ENCODE assay signal across 8 mouse cellular contexts in the genomic region with DNA sequence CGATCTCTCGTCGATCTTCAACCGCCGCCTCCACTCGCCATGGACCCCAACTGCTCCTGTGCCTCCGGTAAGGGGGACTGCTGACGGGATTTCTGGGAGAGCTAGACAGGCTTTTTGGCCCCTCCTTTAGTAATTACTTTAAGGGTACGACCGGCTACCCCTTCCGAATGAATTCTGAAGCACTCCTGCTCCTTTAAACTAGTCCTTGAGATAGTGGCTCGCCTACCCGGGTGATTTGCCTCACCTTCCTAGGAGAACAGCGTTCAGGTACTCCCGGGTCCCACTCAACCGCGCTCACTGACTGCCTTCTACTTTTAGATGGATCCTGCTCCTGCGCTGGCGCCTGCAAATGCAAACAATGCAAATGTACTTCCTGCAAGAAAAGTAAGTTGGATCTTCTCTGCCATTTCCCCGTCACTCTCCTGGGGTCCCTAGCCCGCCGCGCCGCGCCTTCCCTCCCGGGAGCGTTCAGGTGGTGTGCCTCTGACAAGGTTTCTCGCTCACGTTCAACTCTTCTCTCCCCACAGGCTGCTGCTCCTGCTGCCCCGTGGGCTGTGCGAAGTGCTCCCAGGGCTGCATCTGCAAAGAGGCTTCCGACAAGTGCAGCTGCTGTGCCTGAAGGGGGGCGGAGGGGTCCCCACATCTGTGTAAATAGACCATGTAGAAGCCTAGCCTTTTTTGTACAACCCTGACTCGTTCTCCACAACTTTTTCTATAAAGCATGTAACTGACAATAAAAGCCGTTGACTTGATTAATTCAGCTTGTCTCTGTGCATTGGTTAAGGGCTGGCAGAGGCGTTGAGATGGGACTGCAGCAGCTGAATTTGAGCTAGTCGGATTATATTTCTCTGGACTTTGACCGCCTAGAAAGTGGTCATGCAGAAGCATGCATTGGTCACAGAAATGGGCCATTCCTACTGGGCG. TPM values are rescaled to one million over a fixed set of nuclear protein-coding genes. Genes with fewer than 3 reads are reported as not detected.
DNase-seq lines count a peak whose midpoint lies in the region; ATAC-seq lines count a peak whose summit lies in the region.

No protein-coding gene starts in this region.

- WGBS in embryonic facial prominence, embryonic 10.5 days, result 2% methylated on average over 39 of the region's 39 CpGs
- WGBS in intestine, embryonic 14.5 days, result 2% methylated on average over 39 of the region's 39 CpGs
- 1% methylated on average over 39 of the region's 39 CpGs for WGBS in midbrain, embryonic 11.5 days

- peak; percentile 15 for ATAC-seq in frontal cortex, adult (ENCODE audit: low TSS enrichment)
- 0 out of 2 replicates have a peak, but pooled peaks have one; percentile 26 for ATAC-seq in intestine, embryonic 14.5 days (replicated peaks; ENCODE audit: low FRiP score, low TSS enrichment, low read depth)
- ATAC-seq in midbrain, embryonic 11.5 days (ENCODE audit: low FRiP score), result peak; percentile 33; the same call in 1 of the 2 replicates
- no peak for ATAC-seq in inflammation-experienced regulatory T-cells, adult 6 months

- no peak for DNase-seq in frontal cortex, postnatal 36 days (ENCODE audit: low spot score in 2 of 2)
- DNase-seq in 416B (ENCODE audit: low read depth), result peak; percentile 51
- peak; percentile 55 for DNase-seq in embryonic facial prominence, embryonic 10.5 days (ENCODE audit: low spot score)
- no peak for DNase-seq in intestine, embryonic 14.5 days (ENCODE audit: low spot score)
- DNase-seq in midbrain, embryonic 11.5 days (ENCODE audit: low spot score, missing footprints), result peak; percentile 93
- DNase-seq in frontal cortex, postnatal 10 days (ENCODE audit: low spot score in 2 of 2), result no peak

- H3K9ac ChIP-seq in intestine, embryonic 14.5 days (ENCODE audit: low read length), result peak overlapping the region; percentile 6
- peak overlapping the region; percentile 30; the same call in 1 of the 2 replicates for H3K9ac ChIP-seq in midbrain, embryonic 11.5 days (ENCODE audit: low read length)

- peak overlapping the region; percentile 60 for H3K4me3 ChIP-seq in embryonic facial prominence, embryonic 10.5 days
- peak overlapping the region; percentile 41 for H3K4me3 ChIP-seq in intestine, embryonic 14.5 days (ENCODE audit: low read depth, low read length)
- peak overlapping the region; percentile 36 for H3K4me3 ChIP-seq in midbrain, embryonic 11.5 days (ENCODE audit: low read depth, low read length)

- peak overlapping the region; percentile 76 for H3K4me2 ChIP-seq in intestine, embryonic 14.5 days (ENCODE audit: low read length)
- H3K4me2 ChIP-seq in midbrain, embryonic 11.5 days, result peak overlapping the region; percentile 53

- no peaks in the 10 kb centered on the region for H3K36me3 ChIP-seq in embryonic facial prominence, embryonic 10.5 days (replicated peaks)
- H3K36me3 ChIP-seq in intestine, embryonic 14.5 days (ENCODE audit: control insufficient read depth, insufficient read depth, low read length), result no peaks in the 10 kb centered on the region
- H3K36me3 ChIP-seq in midbrain, embryonic 11.5 days (ENCODE audit: control insufficient read depth, insufficient read depth, low read length), result no peaks in the 10 kb centered on the region

- H3K9me3 ChIP-seq in embryonic facial prominence, embryonic 10.5 days, result no peaks in the 10 kb centered on the region
- no peaks in the 10 kb centered on the region for H3K9me3 ChIP-seq in intestine, embryonic 14.5 days (ENCODE audit: control insufficient read depth, low read length)
- no peaks in the 10 kb centered on the region for H3K9me3 ChIP-seq in midbrain, embryonic 11.5 days (ENCODE audit: control insufficient read depth, low read length)

- peaks cover 38% of the 10 kb centered on the region for H3K4me1 ChIP-seq in embryonic facial prominence, embryonic 10.5 days
- H3K4me1 ChIP-seq in intestine, embryonic 14.5 days (replicated peaks; ENCODE audit: control insufficient read depth, insufficient read depth, low read length), result peaks cover 10% of the 10 kb centered on the region; the same call in 1 of the 2 replicates
- peaks cover 16% of the 10 kb centered on the region for H3K4me1 ChIP-seq in midbrain, embryonic 11.5 days (ENCODE audit: control insufficient read depth, insufficient read depth, low read length)

- H3K27ac ChIP-seq in embryonic facial prominence, embryonic 10.5 days (replicated peaks), result peak overlapping the region; percentile 51
- no peak overlapping the region for H3K27ac ChIP-seq in intestine, embryonic 14.5 days (ENCODE audit: low read depth)
- no peak overlapping the region for H3K27ac ChIP-seq in midbrain, embryonic 11.5 days (ENCODE audit: low read depth, low read length)

- H3K27me3 ChIP-seq in embryonic facial prominence, embryonic 10.5 days (replicated peaks; ENCODE audit: low read depth, poor library complexity, severe bottlenecking), result peaks cover 96% of the 10 kb centered on the region
- H3K27me3 ChIP-seq in intestine, embryonic 14.5 days (replicated peaks; ENCODE audit: control insufficient read depth, insufficient read depth, low read length), result peaks cover 75% of the 10 kb centered on the region
- H3K27me3 ChIP-seq in midbrain, embryonic 11.5 days (ENCODE audit: control insufficient read depth, insufficient read depth, low read length), result peaks cover 67% of the 10 kb centered on the region

RNA-seq across cellular contexts. Expression of gene Mt2, which starts 0.6 kb away (rescaled TPM):
- 55.1 and 61.0 TPM in 2 replicates for polyA plus RNA-seq in embryonic facial prominence, embryonic 10.5 days (2016; fragmentation: Nextera tagmentation; extraction: Ambion mirVana)
- polyA plus RNA-seq in intestine, embryonic 14.5 days (2014; fragmentation: Nextera tagmentation; extraction: Ambion mirVana), result 104 and 155 TPM in 2 replicates
- polyA plus RNA-seq in midbrain, embryonic 11.5 days (2014; fragmentation: Nextera tagmentation; extraction: Ambion mirVana), result 22.9 and 29.8 TPM in 2 replicates
- under 1 TPM in 1 of 3 experiments, not detected in 2; 0.94 TPM for polyA plus RNA-seq in inflammation-experienced regulatory T-cells, adult 6 months (2017; shearing (Covaris generic))

RNA-seq across cellular contexts. Expression of gene Mt1, which starts 5.8 kb away (rescaled TPM):
- 184 and 196 TPM in 2 replicates for polyA plus RNA-seq in embryonic facial prominence, embryonic 10.5 days (2016; fragmentation: Nextera tagmentation; extraction: Ambion mirVana)
- 473 and 778 TPM in 2 replicates for polyA plus RNA-seq in intestine, embryonic 14.5 days (2014; fragmentation: Nextera tagmentation; extraction: Ambion mirVana)
- 87.0 and 94.1 TPM in 2 replicates for polyA plus RNA-seq in midbrain, embryonic 11.5 days (2014; fragmentation: Nextera tagmentation; extraction: Ambion mirVana)
- 10 to 100 TPM in 1 of 3 experiments, 1 to 10 TPM in 2; 1.5 to 11.0 (median 2.6) TPM for polyA plus RNA-seq in inflammation-experienced regulatory T-cells, adult 6 months (2017; shearing (Covaris generic))

RNA-seq across cellular contexts. Expression of gene Mt3, which starts 20.7 kb away (rescaled TPM):
- 4.9 and 10.0 TPM in 2 replicates for polyA plus RNA-seq in embryonic facial prominence, embryonic 10.5 days (2016; fragmentation: Nextera tagmentation; extraction: Ambion mirVana)
- 8.0 and 8.7 TPM in 2 replicates for polyA plus RNA-seq in intestine, embryonic 14.5 days (2014; fragmentation: Nextera tagmentation; extraction: Ambion mirVana)
- polyA plus RNA-seq in midbrain, embryonic 11.5 days (2014; fragmentation: Nextera tagmentation; extraction: Ambion mirVana), result 8.5 and 12.0 TPM in 2 replicates
- polyA plus RNA-seq in inflammation-experienced regulatory T-cells, adult 6 months (2017; shearing (Covaris generic)), result 1 to 10 TPM in 1 of 3 experiments, not detected in 2; 5.9 TPM

RNA-seq across cellular contexts. Expression of gene Mt4, which starts 36.1 kb away (rescaled TPM):
- not detected in 2 replicates for polyA plus RNA-seq in embryonic facial prominence, embryonic 10.5 days (2016; fragmentation: Nextera tagmentation; extraction: Ambion mirVana)
- 1.3 TPM in 1 of 2 replicates, not detected in the other for polyA plus RNA-seq in intestine, embryonic 14.5 days (2014; fragmentation: Nextera tagmentation; extraction: Ambion mirVana)
- polyA plus RNA-seq in midbrain, embryonic 11.5 days (2014; fragmentation: Nextera tagmentation; extraction: Ambion mirVana), result not detected in 2 replicates
- not detected for polyA plus RNA-seq in inflammation-experienced regulatory T-cells, adult 6 months (2017; shearing (Covaris generic))

RNA-seq across cellular contexts. Expression of gene Nup93, which starts 41.3 kb away (rescaled TPM):
- 150 and 152 TPM in 2 replicates for polyA plus RNA-seq in embryonic facial prominence, embryonic 10.5 days (2016; fragmentation: Nextera tagmentation; extraction: Ambion mirVana)
- polyA plus RNA-seq in intestine, embryonic 14.5 days (2014; fragmentation: Nextera tagmentation; extraction: Ambion mirVana), result 90.0 and 98.1 TPM in 2 replicates
- 118 and 121 TPM in 2 replicates for polyA plus RNA-seq in midbrain, embryonic 11.5 days (2014; fragmentation: Nextera tagmentation; extraction: Ambion mirVana)
- 10 to 100 TPM; 29.9 to 37.2 (median 35.3) TPM for polyA plus RNA-seq in inflammation-experienced regulatory T-cells, adult 6 months (2017; shearing (Covaris generic))

Comparison
In these comparisons a context has a peak if more than half of its experiments do, and no peak if none do; other contexts are left out.
1. DNase-seq: peak in 416B (single experiment), embryonic facial prominence, embryonic 10.5 days (single experiment) and midbrain, embryonic 11.5 days (single experiment); none in frontal cortex, postnatal 36 days (0 of 2), intestine, embryonic 14.5 days (single experiment) and frontal cortex, postnatal 10 days (0 of 2).
2. RNA of gene Mt2, which starts 0.6 kb away (polyA plus RNA-seq): 104 to 155 TPM in intestine, embryonic 14.5 days, 55.1 to 61.0 TPM in embryonic facial prominence, embryonic 10.5 days and 22.9 to 29.8 TPM in midbrain, embryonic 11.5 days; 0.94 TPM in inflammation-experienced regulatory T-cells, adult 6 months; every median in the first group is over 10 times any median in the second.
3. Peak in every context shown above with its lines, with median percentiles within 50 percentile points of each other: H3K4me3 ChIP-seq.